Mouse (Mus musculus) WW6 (cell line): Measurements from ENCODE around the gene Ckm.

ENCODE experiments used
- DNase-seq: peaks from one replicate; pipeline ENCODE4 v3.0.0-alpha.2; 2013; ENCODE audit warnings: low read depth, low spot score

The Ckm gene

GRCm38 (mm10) chr7:19432475-19432874, 27.9 kb downstream of the Ckm start:
- DNase-seq: no peak

- no peak for DNase-seq
These were observed 31.7 kb downstream of the Ckm start for GRCm38 (mm10) chr7:19436276-19436675.

- no peak for DNase-seq
These were observed 32.5 kb downstream of the Ckm start for GRCm38 (mm10) chr7:19437048-19437447.

DNA sequence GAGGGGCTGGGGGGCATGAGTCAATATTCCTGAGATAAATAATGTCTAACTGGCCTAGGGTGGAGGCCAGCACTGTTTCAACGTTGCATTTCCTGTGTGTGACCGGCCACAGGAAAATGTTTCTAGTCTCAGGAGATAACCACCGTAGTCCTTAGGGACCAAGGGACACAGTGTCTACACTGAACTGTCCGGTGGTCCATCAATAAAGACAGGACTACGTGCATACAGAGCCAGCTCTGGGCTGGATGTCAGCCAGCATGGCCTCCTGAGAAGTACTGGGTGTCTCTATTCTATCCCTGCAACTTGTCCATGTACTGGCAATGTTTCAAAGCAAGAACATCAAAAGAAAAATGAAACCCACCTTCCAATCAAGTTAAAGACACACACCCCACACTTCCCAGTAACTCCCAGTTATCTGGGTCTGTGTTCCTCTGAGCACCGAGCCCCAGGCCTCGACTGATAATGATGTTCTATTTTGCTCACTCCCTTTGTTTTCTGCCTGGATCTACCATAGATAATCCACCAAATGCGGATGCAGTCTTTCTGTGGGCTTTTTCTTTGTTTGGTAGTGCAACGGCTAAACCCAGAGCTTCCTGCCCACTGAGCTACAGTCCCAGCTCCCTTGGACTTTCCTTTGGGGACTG, 37.0 kb downstream of the Ckm start:
- DNase-seq: no peak

DNA sequence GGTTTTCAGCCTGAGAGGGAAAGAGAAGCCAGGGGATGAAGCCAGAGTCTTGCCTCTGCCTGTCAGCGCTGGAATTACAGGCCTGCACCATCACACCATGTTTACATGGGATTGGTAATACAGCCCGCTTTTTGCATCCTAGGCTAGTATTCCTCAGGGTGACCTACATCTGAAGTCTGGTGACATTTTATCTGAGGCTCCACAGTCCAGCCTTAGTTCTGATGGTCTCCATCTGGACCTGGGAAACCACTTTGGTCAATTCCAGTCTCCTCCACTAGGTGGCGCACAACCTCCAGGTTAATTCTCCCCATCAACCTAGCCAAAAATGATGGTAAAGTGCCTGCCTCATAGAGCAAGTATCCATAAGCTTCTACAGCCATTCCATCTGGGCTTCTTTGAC, 38.8 kb downstream of the Ckm start:
- DNase-seq: no peak

GRCm38 (mm10) chr7:19444801-19445200, 40.2 kb downstream of the Ckm start:
- DNase-seq: no peak

DNA sequence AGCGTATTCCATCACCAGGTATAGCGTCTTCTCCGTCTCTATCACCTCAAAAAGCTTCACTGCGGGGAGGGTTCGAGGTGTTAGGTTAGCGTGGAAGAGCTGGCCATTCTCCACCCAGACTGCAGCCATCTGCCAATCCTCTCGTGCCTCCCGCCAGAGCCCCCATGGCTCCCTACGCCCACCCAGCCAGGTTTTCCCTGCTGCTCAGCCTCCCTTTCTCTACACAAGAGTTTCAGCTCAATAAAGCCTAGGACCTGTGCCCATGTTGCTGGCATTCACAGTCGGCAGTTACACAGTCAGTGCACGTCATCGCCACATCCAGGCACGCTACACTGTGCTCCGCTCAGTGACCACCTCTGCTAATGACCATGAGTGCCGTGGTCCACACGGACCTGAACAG, 43.1 kb downstream of the Ckm start:
- no peak for DNase-seq

DNA sequence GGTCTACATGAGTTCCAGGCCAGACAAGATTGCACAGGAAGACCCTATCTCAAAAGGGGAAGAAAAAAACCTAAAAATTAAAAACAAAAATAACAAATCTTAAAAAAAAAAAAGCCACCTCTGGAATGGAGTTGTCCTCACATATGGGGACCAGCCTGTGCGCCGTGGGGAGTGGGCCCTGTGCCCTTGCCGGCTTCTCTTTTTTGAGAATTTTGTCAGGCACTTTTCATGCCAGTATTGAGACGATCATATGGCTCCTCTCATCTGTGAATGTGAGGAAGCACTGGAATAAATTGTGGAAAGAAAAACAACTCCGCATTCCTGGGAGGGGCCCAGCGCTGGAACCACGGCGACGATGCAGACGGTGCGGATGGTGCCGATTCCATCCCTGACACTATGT, 44.6 kb downstream of the Ckm start:
- DNase-seq: no peak

- no peak for DNase-seq
These were observed 50.6 kb downstream of the Ckm start for GRCm38 (mm10) chr7:19455186-19455585.

DNA sequence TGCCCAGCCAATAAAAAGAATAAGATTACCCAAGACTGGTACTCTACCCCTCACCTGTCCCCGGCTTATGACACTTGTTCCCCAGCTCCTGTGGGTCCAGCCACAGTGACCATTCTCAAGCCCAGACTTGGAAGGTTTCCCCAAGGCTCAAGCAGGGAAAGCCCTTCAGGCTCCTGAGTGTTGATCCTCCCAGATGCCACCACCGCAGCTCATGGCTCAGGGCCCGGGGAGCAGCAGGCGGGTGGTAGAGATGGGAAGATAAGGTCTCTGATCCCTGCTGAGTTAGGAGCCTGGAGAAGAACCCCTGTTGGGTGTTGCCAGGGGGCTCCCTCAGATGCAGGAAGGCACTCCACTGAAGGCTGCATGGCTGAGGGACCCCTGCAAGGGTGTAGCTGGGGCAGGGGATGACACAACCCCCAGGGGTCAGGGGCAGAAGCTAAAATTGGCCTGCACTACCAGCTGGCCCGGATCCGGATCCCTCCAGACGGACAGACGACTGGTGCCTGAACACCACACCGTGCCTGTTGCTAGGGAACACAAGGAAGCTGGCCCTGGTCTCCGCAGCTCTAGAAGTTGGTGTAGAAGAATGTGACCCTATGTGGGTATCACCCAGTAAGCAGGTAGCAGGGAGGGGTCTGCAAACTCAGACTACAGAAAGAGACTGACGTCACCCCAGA, 51.4 kb downstream of the Ckm start:
- no peak for DNase-seq

GRCm38 (mm10) chr7:19456628-19457027, 52.1 kb downstream of the Ckm start:
- no peak for DNase-seq

- DNase-seq: no peak
These were observed 53.0 kb downstream of the Ckm start for GRCm38 (mm10) chr7:19457414-19458071.

DNA sequence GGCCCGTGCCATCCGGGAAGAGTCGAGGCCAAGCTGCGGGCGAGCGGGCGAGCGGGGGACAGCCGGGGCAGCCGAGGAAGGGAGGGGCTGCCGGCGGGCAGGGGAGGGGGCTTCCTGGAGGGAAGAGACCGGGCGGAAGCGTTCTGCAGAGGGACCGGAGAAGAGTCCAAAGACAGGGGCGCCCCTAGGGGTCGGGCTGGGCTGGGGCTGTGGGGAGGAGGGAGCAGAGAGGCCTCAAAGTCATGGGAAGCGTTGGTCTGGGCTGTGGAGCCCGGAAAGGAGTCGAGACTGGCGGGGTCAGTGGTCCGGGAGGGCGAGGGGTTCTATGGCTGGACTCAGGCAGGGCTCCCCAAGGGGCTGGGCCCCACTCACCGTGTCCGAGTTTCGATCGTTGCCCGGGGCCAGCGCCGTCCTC, 53.5 kb downstream of the Ckm start:
- no peak for DNase-seq

DNA sequence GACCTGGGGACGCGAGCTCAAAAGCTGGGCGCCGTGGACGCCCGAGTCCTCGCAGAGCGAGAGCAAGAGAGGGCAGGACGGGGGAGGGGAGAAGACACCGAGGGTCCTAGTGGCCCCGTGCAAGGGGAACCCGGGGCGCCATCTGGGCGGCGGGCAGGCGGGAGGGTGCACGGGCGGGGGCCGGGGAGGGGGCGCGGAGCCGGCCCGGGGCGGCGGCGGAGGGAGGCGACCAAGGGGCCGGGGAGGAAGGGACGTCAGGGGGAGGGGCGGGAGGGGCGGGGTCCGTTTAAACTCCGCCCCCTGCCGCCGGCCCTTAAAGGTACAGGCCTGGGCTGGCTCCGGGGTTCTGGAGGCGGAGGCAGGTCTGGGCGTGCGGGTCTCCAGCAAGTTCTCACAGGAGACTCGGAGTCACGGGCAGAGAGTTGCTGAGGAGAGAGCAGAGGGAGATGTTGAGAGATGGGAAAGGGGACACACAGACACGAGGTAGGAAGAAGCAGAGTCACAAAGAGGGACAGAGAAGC, 54.1 kb downstream of the Ckm start, which contains the start of gene Mark4:
Gene Mark4 (minus strand): TSS at position 231 of the 521 bp plus-strand sequence.
- DNase-seq: no peak

GRCm38 (mm10) chr7:19459144-19459870, 54.7 kb downstream of the Ckm start:
- no peak for DNase-seq

DNA sequence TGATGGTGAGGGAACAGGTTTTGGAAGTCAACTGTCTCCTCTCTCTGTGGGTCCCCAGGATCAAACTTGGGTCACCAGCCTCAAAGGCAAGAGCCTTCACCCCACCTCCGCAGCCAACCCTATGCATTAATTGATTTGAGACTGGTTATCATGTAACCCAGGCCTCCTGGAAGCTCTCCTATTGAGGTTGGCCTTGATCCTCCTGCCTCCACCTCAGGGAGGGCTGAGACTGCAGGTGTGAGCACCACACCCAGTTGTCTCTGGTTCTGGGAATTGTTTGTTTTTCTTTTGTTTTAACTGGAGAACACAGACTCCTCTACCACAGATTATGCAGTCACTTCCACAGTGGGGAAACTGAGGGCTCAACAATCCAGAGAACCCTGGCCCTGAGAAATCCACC, 55.9 kb downstream of the Ckm start:
- no peak for DNase-seq

DNA sequence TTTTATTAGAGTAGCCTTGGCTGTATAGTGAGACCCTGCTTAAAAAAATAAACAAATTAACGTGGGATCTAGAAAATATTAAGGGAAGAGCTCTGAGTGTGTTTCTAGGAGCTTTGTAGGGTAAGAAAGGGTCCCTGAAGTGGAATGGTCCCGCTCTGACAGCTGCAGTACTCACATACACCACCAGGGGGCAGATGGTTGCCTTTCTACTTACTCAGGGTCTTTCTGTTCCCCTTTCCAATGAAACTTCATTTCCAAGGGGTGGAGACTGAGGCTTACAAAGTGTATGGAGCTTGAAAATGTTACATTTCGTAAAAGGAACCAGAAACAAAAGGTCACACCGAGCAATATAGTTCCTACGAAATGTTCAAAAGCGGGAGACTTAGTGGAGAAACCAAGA, 56.9 kb downstream of the Ckm start:
- DNase-seq: no peak

- DNase-seq: no peak
These were observed 57.9 kb downstream of the Ckm start for GRCm38 (mm10) chr7:19462443-19462842.

- no peak for DNase-seq
These were observed 58.4 kb downstream of the Ckm start, which contains the start of gene Exoc3l2 for GRCm38 (mm10) chr7:19462884-19463381. TSS of gene Exoc3l2 (plus strand) at chr7:19463331.

DNA sequence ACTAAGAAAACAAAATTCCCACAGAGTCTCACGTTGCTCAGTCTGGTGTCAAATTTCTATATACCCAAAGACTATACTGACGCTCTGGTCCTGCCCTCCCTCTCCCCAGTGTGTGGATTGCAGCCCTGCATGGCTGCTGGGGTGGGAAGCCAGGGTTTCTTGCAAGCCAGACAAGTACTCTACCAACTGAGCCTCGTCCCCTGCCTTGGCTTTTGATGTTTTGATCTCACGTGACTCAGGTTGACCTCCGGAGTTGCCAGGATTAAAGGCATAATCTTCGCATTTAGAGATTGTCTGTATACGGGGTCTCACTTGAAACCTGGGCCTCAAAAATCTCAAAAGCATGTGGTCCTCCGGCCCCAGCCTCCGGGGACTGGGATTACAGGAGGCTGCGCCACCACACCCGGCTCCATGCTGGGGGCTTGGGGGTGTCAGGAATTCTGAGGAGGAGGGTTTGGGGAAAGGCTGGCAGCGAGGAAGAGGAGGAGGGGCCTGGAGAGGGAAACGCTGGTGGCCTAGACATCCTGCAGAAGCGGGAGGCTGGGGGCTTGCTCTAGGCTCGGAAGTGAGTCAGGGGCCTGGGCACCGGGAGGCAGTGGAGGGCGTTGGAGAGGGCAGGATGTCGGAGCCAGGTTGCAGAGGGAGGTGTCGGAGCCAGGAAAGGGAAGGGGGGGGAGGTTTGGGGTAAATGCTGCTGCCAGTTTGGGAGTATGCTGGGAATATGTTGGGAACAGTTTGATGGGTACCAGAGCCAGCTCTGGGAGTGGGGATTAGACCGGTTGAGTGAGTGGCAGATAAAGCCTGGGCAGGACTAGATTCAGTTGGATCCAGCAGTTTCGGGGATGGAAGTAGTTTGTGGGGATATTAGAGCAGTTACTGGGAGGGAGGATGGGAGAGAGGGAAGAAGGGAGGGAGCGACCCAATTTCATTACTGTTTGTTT, 60.1 kb downstream of the Ckm start:
- no peak for DNase-seq
